Mouse (Mus musculus) frontal cortex, postnatal 36 days (tissue): ENCODE measurements at regions not wholly inside any gene's neighbourhood (a gene's known extent, or its start where the extent isn't known, plus 50 kb on each side); places are given as distances from the start of the nearest gene placed in this dataset.
A peak's percentile ranks its signal among the peaks of the same experiment; 100 is the strongest.

Experiments used
- DNase-seq, 2 experiments: peaks; one replicate each; pipeline ENCODE4 v3.0.0; 2022; ENCODE audit warnings: low spot score in 2 of 2

DNA sequence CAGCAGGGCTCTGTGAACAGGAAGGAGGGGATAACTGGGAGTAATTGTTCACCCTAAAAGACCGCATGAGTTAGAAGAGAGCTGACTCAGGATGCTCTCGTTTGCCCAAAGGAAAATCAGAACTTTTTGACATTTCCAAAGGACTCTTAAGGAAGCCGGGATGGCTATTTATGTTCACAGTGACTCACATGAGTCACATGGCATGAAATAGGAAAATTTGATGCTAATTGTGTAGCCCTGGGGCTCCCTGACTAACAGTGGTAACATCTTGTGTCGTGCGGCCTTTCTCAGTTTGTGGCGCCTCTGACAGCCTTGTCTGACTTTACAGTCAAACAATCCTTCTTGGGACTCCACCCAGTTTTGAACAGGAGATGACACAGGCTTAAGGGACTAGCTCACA, 51.9 kb upstream of the Cacna1a start:
- peak; percentile 28 to 43 for DNase-seq

DNA sequence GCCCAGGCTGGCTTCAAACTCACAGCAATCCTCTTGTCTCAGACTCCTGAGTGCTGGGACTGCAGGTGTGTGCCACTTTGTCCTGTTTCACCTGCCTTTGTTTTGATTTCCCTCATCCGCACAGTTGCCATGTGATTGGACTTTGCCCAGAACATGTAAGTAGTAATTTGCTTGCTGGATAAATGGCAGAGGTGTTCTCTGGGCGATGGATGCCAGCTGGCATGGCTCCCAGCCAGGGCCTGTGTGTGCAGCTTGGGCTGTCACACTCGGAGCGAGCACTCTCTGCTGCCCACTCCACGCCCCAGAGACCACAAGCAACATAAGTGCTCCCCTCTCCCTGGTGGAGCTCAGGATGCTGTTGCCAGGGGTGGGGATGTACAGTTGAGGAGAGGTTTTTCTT, 53.9 kb upstream of the Cacna1a start:
- DNase-seq = peak; percentile 28 to 41

DNA sequence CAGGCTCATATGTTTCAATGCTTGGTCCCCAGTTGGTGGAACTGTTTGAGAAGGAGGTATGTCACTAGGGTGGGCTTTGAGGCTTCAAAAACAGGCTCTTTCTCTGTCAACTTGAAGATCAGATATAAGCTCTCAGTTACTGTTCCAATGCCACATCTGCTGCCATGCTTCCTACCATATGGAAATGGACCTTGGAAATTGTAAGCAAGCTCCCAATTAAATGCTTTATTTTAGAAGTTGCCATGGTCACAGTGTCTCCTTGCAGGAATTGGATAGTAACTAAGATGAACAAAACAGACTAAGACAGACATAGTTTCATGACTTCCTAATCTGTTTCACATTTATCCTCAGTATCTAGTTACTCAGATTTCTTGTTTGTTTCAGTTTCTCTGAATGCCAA, 56.7 kb upstream of the Cacna1a start:
- peak in 1 of 2 experiments; percentile 24 for DNase-seq

DNA sequence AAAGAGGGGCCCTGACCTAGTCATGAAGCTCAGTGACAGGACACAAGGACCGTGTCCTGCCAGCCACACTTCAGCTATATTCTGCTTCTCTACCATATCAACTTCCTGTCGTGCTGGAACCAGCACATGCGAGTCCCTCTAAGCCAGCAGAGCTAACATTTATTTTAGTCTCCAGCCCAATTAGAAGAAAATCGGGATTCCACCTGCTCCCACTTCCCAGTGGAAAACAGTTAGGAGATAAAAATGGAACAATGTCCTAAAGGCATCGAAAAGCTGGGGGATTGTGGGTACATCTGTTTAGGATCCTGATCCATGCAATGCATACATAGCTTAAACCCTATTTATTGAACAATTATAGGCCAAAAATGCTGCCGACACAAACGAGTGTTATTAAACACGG, 58.7 kb upstream of the Cacna1a start:
- peak in 1 of 2 experiments; percentile 22 for DNase-seq

DNA sequence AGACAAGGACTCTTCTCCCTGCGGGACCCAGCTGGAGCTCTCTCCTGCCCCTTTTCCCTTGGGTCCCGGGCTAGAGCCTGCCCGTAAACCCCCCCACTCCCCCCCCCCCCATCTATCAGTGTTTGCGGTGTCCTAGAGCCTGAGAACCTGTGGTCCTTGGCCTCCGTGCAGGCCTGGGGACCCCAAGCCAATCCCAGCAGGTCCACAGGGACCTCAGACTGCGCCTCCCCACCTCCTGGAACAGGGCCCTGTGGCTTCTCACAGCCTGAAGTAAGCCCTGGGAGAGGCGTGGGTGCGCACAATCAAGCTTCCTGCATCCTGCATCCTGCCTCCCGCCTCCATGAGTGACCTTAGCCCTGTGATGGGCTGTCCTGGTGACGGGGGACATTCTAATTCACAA, 52.6 kb upstream of the Ccdc130 start:
- no peak for DNase-seq

DNA sequence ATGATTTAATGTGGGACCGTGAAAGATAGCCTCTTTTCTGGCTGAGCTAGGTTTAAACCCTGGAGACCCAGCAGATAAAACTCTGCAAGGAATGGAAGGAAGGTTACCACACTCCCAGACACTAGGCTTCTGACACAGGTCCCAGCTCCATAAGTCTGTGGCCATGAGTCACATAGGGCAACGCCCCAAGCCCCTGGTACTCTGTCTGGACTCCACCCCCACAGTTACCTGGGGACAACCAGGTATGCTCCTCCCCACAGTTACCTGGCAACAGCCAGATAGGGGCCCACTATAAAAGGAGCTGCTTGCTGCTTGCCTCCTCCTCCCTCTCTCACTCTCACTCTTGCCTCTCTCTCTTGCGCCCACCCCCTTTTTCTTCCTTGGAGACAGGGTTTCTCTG, 51.7 kb upstream of the Ccdc130 start:
- DNase-seq = no peak
